Mouse (Mus musculus): ENCODE data around the gene Lef1. TPM values are rescaled to one million over a fixed set of nuclear protein-coding genes. Genes with fewer than 3 reads are reported as not detected.

Gene Lef1
- total and polyA plus RNA-seq, 2 experiments from 2014 or later, result 5.6 to 7.2 TPM

GRCm38 (mm10) chr3:131237785-131238633 lies 127.7 kb downstream of the Lef1 start:
- Histone ChIP-seq H3K9me3 (ENCODE audit: low read length) (no peaks in the 10 kb centered on the region), H3K4me2 (ENCODE audit: low read depth, low read length) (0 out of 2 replicates have a peak overlapping the region, but pooled peaks have one; percentile 30), H3K36me3 (ENCODE audit: insufficient read depth, low read length) (no peaks in the 10 kb centered on the region), H3K4me1 (ENCODE audit: insufficient read depth, low read length) (no peaks in the 10 kb centered on the region), H3K9ac (replicated peaks; ENCODE audit: low read length) (no peak overlapping the region), H3K27ac (no peak overlapping the region), H3K4me3 (ENCODE audit: low read length) (no peak overlapping the region), H3K27me3 (ENCODE audit: insufficient read depth, low read length) (no peaks in the 10 kb centered on the region)
- peak; percentile 92 for ATAC-seq
- DNase-seq (ENCODE audit: low spot score), result peak; percentile 94
- WGBS, result 63% methylated on average over 19 of the region's 19 CpGs
- peak; percentile 96 for TF ChIP-seq CTCF (IDR thresholded peaks at IDR 0.05; ENCODE audit: low read depth)

DNA sequence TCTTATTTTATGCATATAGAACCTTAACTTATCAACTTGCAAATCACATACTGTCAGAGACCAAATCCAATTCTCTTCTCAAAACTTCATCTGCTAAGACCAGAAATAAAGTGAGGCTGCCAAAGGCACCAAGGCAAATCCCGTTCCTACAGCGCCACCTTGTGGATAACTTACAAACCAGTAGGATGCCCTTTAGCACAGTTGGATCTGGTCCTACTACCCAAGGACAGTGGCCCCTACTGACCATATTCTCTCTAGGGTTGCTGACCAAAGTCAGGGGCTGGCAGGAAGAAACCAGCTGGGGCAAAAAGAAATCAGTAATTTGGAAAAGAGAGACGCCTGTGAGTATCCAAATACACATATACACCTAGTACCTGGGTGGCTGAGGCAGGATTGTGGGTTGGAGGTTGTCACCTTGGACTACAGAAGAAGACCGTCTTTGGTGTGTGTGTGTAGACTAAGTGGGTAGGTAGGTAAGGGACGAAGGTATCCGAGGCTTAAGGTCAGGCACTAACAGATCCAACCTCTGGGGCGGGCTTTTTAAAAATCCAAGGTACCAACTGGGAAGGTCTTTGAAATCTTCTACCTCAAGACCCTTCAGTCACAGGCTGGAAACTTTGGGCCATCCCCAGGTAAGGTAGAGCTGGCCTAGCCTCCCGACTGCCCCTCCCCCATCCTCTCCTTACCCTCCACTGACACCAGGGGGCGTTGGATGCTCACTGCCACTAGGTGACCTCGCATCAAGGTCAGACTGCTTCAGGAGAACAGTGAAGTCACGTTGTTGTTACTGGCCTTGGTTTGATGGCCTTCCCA lies 135.7 kb downstream of the Lef1 start:
- Histone ChIP-seq H3K9ac (replicated peaks; ENCODE audit: low read length) (no peak overlapping the region), H3K27ac (no peak overlapping the region), H3K4me1 (ENCODE audit: insufficient read depth, low read length) (0 out of 2 replicates have a peak, but pooled peaks cover 4% of the 10 kb centered on the region), H3K36me3 (ENCODE audit: insufficient read depth, low read length) (no peaks in the 10 kb centered on the region; the same call in 1 of the 2 replicates), H3K4me3 (ENCODE audit: low read length) (no peak overlapping the region), H3K27me3 (ENCODE audit: insufficient read depth, low read length) (no peaks in the 10 kb centered on the region), H3K9me3 (ENCODE audit: low read length) (no peaks in the 10 kb centered on the region), H3K4me2 (ENCODE audit: low read depth, low read length) (no peak overlapping the region)
- ATAC-seq (peak; percentile 81), DNase-seq (ENCODE audit: low spot score) (peak; percentile 91)
- 61% methylated on average over 11 of the region's 11 CpGs for WGBS
- peak; percentile 94 for TF ChIP-seq CTCF (IDR thresholded peaks at IDR 0.05; ENCODE audit: low read depth)

GRCm38 (mm10) chr3:131246579-131247046 lies 136.3 kb downstream of the Lef1 start:
- ATAC-seq, result peak; percentile 4; the same call in 1 of the 2 replicates
- Histone ChIP-seq H3K4me3 (ENCODE audit: low read length) (no peak overlapping the region), H3K36me3 (ENCODE audit: insufficient read depth, low read length) (no peaks in the 10 kb centered on the region; the same call in 1 of the 2 replicates), H3K9ac (replicated peaks; ENCODE audit: low read length) (no peak overlapping the region), H3K4me2 (ENCODE audit: low read depth, low read length) (no peak overlapping the region), H3K9me3 (ENCODE audit: low read length) (no peaks in the 10 kb centered on the region), H3K27me3 (ENCODE audit: insufficient read depth, low read length) (no peaks in the 10 kb centered on the region), H3K27ac (no peak overlapping the region), H3K4me1 (ENCODE audit: insufficient read depth, low read length) (0 out of 2 replicates have a peak, but pooled peaks cover 4% of the 10 kb centered on the region)
- DNase-seq (ENCODE audit: low spot score), result no peak
- TF ChIP-seq CTCF (IDR thresholded peaks at IDR 0.05; ENCODE audit: low read depth), result no peak
- WGBS, result 90% methylated on average over 8 of the region's 8 CpGs

DNA sequence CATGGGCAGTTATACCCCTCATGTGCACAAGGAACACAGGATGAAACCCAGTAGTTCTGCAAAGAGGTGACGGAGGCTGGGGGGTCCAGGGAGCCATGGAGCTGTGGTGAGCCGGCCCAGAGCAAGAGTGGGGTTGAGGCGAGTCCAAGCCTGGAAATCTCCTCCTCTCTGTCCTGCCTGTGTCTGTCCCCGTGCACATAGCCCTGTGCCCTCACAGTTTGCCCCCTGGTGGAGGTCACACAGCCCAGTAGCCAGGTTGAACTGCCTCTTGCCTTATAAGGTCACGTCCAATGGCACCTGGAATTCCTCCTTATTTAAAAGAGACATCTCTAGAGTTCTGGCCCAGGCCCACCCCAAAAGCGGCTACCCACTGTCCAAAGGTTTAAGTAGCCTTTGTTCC lies 137.2 kb downstream of the Lef1 start:
- 85% methylated on average over 6 of the region's 6 CpGs for WGBS
- no peaks in the 10 kb centered on the region for H3K9me3 ChIP-seq (ENCODE audit: low read length)
- H3K9ac ChIP-seq (replicated peaks; ENCODE audit: low read length), result no peak overlapping the region
- TF ChIP-seq CTCF (IDR thresholded peaks at IDR 0.05; ENCODE audit: low read depth), result no peak
- no peak overlapping the region for H3K4me2 ChIP-seq (ENCODE audit: low read depth, low read length)
- DNase-seq (ENCODE audit: low spot score) (no peak), ATAC-seq (no peak)
- no peak overlapping the region for H3K4me3 ChIP-seq (ENCODE audit: low read length)
- H3K4me1 ChIP-seq (ENCODE audit: insufficient read depth, low read length), result 0 out of 2 replicates have a peak, but pooled peaks cover 4% of the 10 kb centered on the region
- no peaks in the 10 kb centered on the region for H3K27me3 ChIP-seq (ENCODE audit: insufficient read depth, low read length)
- no peaks in the 10 kb centered on the region; the same call in 1 of the 2 replicates for H3K36me3 ChIP-seq (ENCODE audit: insufficient read depth, low read length)
- no peak overlapping the region for H3K27ac ChIP-seq

- Histone ChIP-seq H3K4me1 (ENCODE audit: insufficient read depth, low read length) (0 out of 2 replicates have a peak, but pooled peaks cover 4% of the 10 kb centered on the region), H3K36me3 (ENCODE audit: insufficient read depth, low read length) (no peaks in the 10 kb centered on the region; the same call in 1 of the 2 replicates), H3K9ac (replicated peaks; ENCODE audit: low read length) (no peak overlapping the region), H3K4me3 (ENCODE audit: low read length) (no peak overlapping the region), H3K4me2 (ENCODE audit: low read depth, low read length) (no peak overlapping the region), H3K27ac (no peak overlapping the region), H3K9me3 (ENCODE audit: low read length) (no peaks in the 10 kb centered on the region), H3K27me3 (ENCODE audit: insufficient read depth, low read length) (no peaks in the 10 kb centered on the region)
- WGBS, result 85% methylated on average over 5 of the region's 5 CpGs
- no peak for DNase-seq (ENCODE audit: low spot score)
- TF ChIP-seq CTCF (IDR thresholded peaks at IDR 0.05; ENCODE audit: low read depth), result no peak
- no peak for ATAC-seq
Measured at GRCm38 (mm10) chr3:131247851-131248250, 137.6 kb downstream of the Lef1 start.

GRCm38 (mm10) chr3:131248444-131248843 lies 138.2 kb downstream of the Lef1 start:
- WGBS, result 82% methylated on average over 10 of the region's 10 CpGs
- no peaks in the 10 kb centered on the region for H3K9me3 ChIP-seq (ENCODE audit: low read length)
- H3K4me2 ChIP-seq (ENCODE audit: low read depth, low read length), result no peak overlapping the region
- no peak overlapping the region for H3K4me3 ChIP-seq (ENCODE audit: low read length)
- 0 out of 2 replicates have a peak, but pooled peaks cover 4% of the 10 kb centered on the region for H3K4me1 ChIP-seq (ENCODE audit: insufficient read depth, low read length)
- no peak overlapping the region for H3K27ac ChIP-seq
- ATAC-seq (no peak), DNase-seq (ENCODE audit: low spot score) (no peak)
- TF ChIP-seq CTCF (IDR thresholded peaks at IDR 0.05; ENCODE audit: low read depth), result no peak
- no peaks in the 10 kb centered on the region for H3K27me3 ChIP-seq (ENCODE audit: insufficient read depth, low read length)
- no peak overlapping the region for H3K9ac ChIP-seq (replicated peaks; ENCODE audit: low read length)
- no peaks in the 10 kb centered on the region; the same call in 1 of the 2 replicates for H3K36me3 ChIP-seq (ENCODE audit: insufficient read depth, low read length)
